Mouse (Mus musculus) kidney, embryonic 15.5 days (tissue): Measurements from ENCODE around the gene Tctex1d2. TPM values are rescaled to one million over a fixed set of nuclear protein-coding genes. Genes with fewer than 3 reads are reported as not detected.
"Not testable (repeated sequence)": the region's sequence is repeated elsewhere in the genome, so short reads cannot be mapped to it uniquely, and the experiment has no call there.

Experiments
- ATAC-seq: fragments of 200-750 bp; cut with Nextera tagmentation; replicated peaks from 2 replicates; pipeline ENCODE4 v1.8.0; 2017; ENCODE audit warnings: moderate TSS enrichment; ENCODE audit not compliant: low FRiP score
- H3K27ac ChIP-seq: fragments of 300-500 bp; sonication (generic); 2 replicates; pipeline ENCODE4 v1.5.1; 2015; ENCODE audit warnings: mild to moderate bottlenecking, inconsistent platforms
- H3K27me3 ChIP-seq: fragments of 300-500 bp; sonication (generic); 2 replicates; pipeline ENCODE4 v1.6.1; 2015; ENCODE audit warnings: inconsistent platforms
- H3K36me3 ChIP-seq: fragments of 300-500 bp; sonication (generic); 2 replicates; pipeline ENCODE4 v1.6.1; 2015; ENCODE audit warnings: inconsistent platforms
- H3K4me1 ChIP-seq: fragments of 300-500 bp; sonication (generic); 2 replicates; pipeline ENCODE4 v1.6.1; 2015; ENCODE audit warnings: inconsistent platforms
- H3K4me2 ChIP-seq: fragments of 300-500 bp; sonication (generic); 2 replicates; pipeline ENCODE4 v1.6.1; 2015; ENCODE audit warnings: moderate library complexity, mild to moderate bottlenecking, inconsistent platforms
- H3K4me3 ChIP-seq: fragments of 300-500 bp; sonication (generic); replicated peaks from 2 replicates; pipeline ENCODE4 v1.5.1; 2015; ENCODE audit warnings: mild to moderate bottlenecking, inconsistent platforms
- H3K9ac ChIP-seq: fragments of 300-500 bp; sonication (generic); 2 replicates; pipeline ENCODE4 v1.6.1; 2015; ENCODE audit warnings: mild to moderate bottlenecking, inconsistent platforms
- H3K9me3 ChIP-seq: fragments of 300-500 bp; sonication (generic); replicated peaks from 2 replicates; pipeline ENCODE4 v1.6.1; 2016; ENCODE audit warnings: inconsistent platforms
- WGBS: fragments of 180-500 bp; shearing (Covaris S2); methylation state at CpG from one replicate; pipeline ENCODE4 v1.1.7; 2015; ENCODE audit warnings: mixed read lengths; 5-methylcytosine and 5-hydroxymethylcytosine counted together
- polyA plus RNA-seq: library from polyadenylated mRNA; unstranded; fragments of >200 nt; fragmentation: Nextera tagmentation; extraction: Ambion mirVana; gene quantifications from 2 replicates; pipeline ENCODE4 v1.2.1, GENCODE M21; 2015

Gene Tctex1d2
- polyA plus RNA-seq, 1 experiment from 2014 or later, result 33.6 TPM

- Histone ChIP-seq H3K9ac (no peak overlapping the region), H3K4me1 (peaks cover 14% of the 10 kb centered on the region), H3K27me3 (no peaks in the 10 kb centered on the region), H3K36me3 (no peaks in the 10 kb centered on the region), H3K4me3 (no peak overlapping the region), H3K4me2 (no peak overlapping the region), H3K9me3 (no peaks in the 10 kb centered on the region), H3K27ac (no peak overlapping the region)
- 60% methylated on average over 6 of the region's 6 CpGs for WGBS
- ATAC-seq, result no peak
These were observed 14.6 kb downstream of the Tctex1d2 start for GRCm38 (mm10) chr16:32434066-32434465.

GRCm38 (mm10) chr16:32434691-32435090 lies 15.2 kb downstream of the Tctex1d2 start:
- Histone ChIP-seq H3K27ac (no peak overlapping the region), H3K36me3 (no peaks in the 10 kb centered on the region), H3K4me3 (no peak overlapping the region), H3K27me3 (no peaks in the 10 kb centered on the region), H3K4me2 (no peak overlapping the region), H3K9me3 (no peaks in the 10 kb centered on the region), H3K9ac (no peak overlapping the region), H3K4me1 (peaks cover 11% of the 10 kb centered on the region)
- no peak for ATAC-seq

- ATAC-seq, result no peak
- Histone ChIP-seq H3K4me3 (no peak overlapping the region), H3K27ac (no peak overlapping the region), H3K9ac (no peak overlapping the region), H3K4me1 (peaks cover 3% of the 10 kb centered on the region), H3K36me3 (peaks cover 3% of the 10 kb centered on the region; the same call in 1 of the 2 replicates), H3K4me2 (no peak overlapping the region), H3K9me3 (no peaks in the 10 kb centered on the region), H3K27me3 (no peaks in the 10 kb centered on the region)
- 75% methylated on average over 1 of the region's 1 CpGs for WGBS
These were observed 17.2 kb downstream of the Tctex1d2 start for GRCm38 (mm10) chr16:32436657-32437056.

GRCm38 (mm10) chr16:32437266-32437665 lies 17.8 kb downstream of the Tctex1d2 start:
- no peak overlapping the region for H3K4me2 ChIP-seq
- H3K9ac ChIP-seq, result no peak overlapping the region
- H3K27ac ChIP-seq, result no peak overlapping the region
- H3K9me3 ChIP-seq, result no peaks in the 10 kb centered on the region
- peaks cover 3% of the 10 kb centered on the region; the same call in 1 of the 2 replicates for H3K36me3 ChIP-seq
- 94% methylated on average over 1 of the region's 1 CpGs for WGBS
- no peaks in the 10 kb centered on the region for H3K27me3 ChIP-seq
- no peaks in the 10 kb centered on the region for H3K4me1 ChIP-seq
- ATAC-seq, result no peak
- no peak overlapping the region for H3K4me3 ChIP-seq

GRCm38 (mm10) chr16:32441432-32441831 lies 21.9 kb downstream of the Tctex1d2 start:
- Histone ChIP-seq H3K4me1 (no peaks in the 10 kb centered on the region), H3K36me3 (peaks cover 3% of the 10 kb centered on the region; the same call in 1 of the 2 replicates), H3K27me3 (no peaks in the 10 kb centered on the region), H3K9ac (no peak overlapping the region), H3K4me3 (no peak overlapping the region), H3K4me2 (no peak overlapping the region), H3K27ac (no peak overlapping the region), H3K9me3 (no peaks in the 10 kb centered on the region)
- no peak for ATAC-seq
- WGBS, result 86% methylated on average over 3 of the region's 3 CpGs

GRCm38 (mm10) chr16:32444615-32445014 lies 25.1 kb downstream of the Tctex1d2 start:
- 90% methylated on average over 3 of the region's 3 CpGs for WGBS

GRCm38 (mm10) chr16:32445558-32445957 lies 26.1 kb downstream of the Tctex1d2 start:
- no peaks in the 10 kb centered on the region for H3K27me3 ChIP-seq
- no peaks in the 10 kb centered on the region for H3K36me3 ChIP-seq
- H3K9ac ChIP-seq, result no peak overlapping the region
- 89% methylated on average over 1 of the region's 1 CpGs for WGBS
- H3K9me3 ChIP-seq, result no peaks in the 10 kb centered on the region
- no peaks in the 10 kb centered on the region for H3K4me1 ChIP-seq
- no peak for ATAC-seq
- no peak overlapping the region for H3K27ac ChIP-seq
- no peak overlapping the region for H3K4me2 ChIP-seq
- no peak overlapping the region for H3K4me3 ChIP-seq

More at GRCm38 (mm10) chr16:32444615-32445014, 25.1 kb downstream of the Tctex1d2 start:
- H3K4me1 ChIP-seq, H3K27me3 ChIP-seq, H3K9me3 ChIP-seq, H3K9ac ChIP-seq, H3K4me2 ChIP-seq, H3K27ac ChIP-seq, H3K4me3 ChIP-seq, ATAC-seq, H3K36me3 ChIP-seq: not testable (repeated sequence)

- no peaks in the 10 kb centered on the region for H3K4me1 ChIP-seq
- H3K36me3 ChIP-seq, result 0 out of 2 replicates have a peak, but pooled peaks cover under 1% of the 10 kb centered on the region
- H3K27ac ChIP-seq, result no peak overlapping the region
- no peak overlapping the region for H3K4me3 ChIP-seq
- no peak for ATAC-seq
- WGBS, result 80% methylated on average over 2 of the region's 2 CpGs
- no peaks in the 10 kb centered on the region for H3K27me3 ChIP-seq
- no peaks in the 10 kb centered on the region for H3K9me3 ChIP-seq
- H3K9ac ChIP-seq, result no peak overlapping the region
- H3K4me2 ChIP-seq, result no peak overlapping the region
These were observed 27.1 kb downstream of the Tctex1d2 start for GRCm38 (mm10) chr16:32446563-32447138.

GRCm38 (mm10) chr16:32449665-32450064 lies 30.2 kb downstream of the Tctex1d2 start:
- ATAC-seq, result no peak

GRCm38 (mm10) chr16:32450133-32450532 lies 30.6 kb downstream of the Tctex1d2 start:
- Histone ChIP-seq H3K36me3 (peaks cover 25% of the 10 kb centered on the region), H3K4me1 (no peaks in the 10 kb centered on the region), H3K4me3 (no peak overlapping the region), H3K9ac (no peak overlapping the region), H3K27me3 (no peaks in the 10 kb centered on the region), H3K27ac (no peak overlapping the region), H3K9me3 (no peaks in the 10 kb centered on the region), H3K4me2 (no peak overlapping the region)
- WGBS, result 82% methylated on average over 2 of the region's 2 CpGs
- ATAC-seq, result no peak

More at GRCm38 (mm10) chr16:32449665-32450064, 30.2 kb downstream of the Tctex1d2 start:
- WGBS, result 91% methylated on average over 3 of the region's 3 CpGs
- Histone ChIP-seq H3K27me3 (no peaks in the 10 kb centered on the region), H3K27ac (no peak overlapping the region), H3K4me3 (no peak overlapping the region), H3K9me3 (no peaks in the 10 kb centered on the region), H3K9ac (no peak overlapping the region), H3K36me3 (peaks cover 21% of the 10 kb centered on the region), H3K4me1 (no peaks in the 10 kb centered on the region), H3K4me2 (no peak overlapping the region)

GRCm38 (mm10) chr16:32453102-32453501 lies 33.6 kb downstream of the Tctex1d2 start:
- no peak for ATAC-seq
- no peaks in the 10 kb centered on the region for H3K4me1 ChIP-seq
- peaks cover 44% of the 10 kb centered on the region for H3K36me3 ChIP-seq
- WGBS, result 91% methylated on average over 8 of the region's 8 CpGs
- no peak overlapping the region for H3K4me2 ChIP-seq
- H3K9ac ChIP-seq, result no peak overlapping the region
- H3K27ac ChIP-seq, result no peak overlapping the region
- no peak overlapping the region for H3K4me3 ChIP-seq
- H3K27me3 ChIP-seq, result no peaks in the 10 kb centered on the region
- H3K9me3 ChIP-seq, result no peaks in the 10 kb centered on the region

- no peak overlapping the region for H3K9ac ChIP-seq
- H3K36me3 ChIP-seq, result peaks cover 44% of the 10 kb centered on the region
- ATAC-seq, result no peak
- no peak overlapping the region for H3K4me3 ChIP-seq
- no peak overlapping the region for H3K27ac ChIP-seq
- no peak overlapping the region for H3K4me2 ChIP-seq
- no peaks in the 10 kb centered on the region for H3K4me1 ChIP-seq
- WGBS, result 90% methylated on average over 5 of the region's 5 CpGs
- no peaks in the 10 kb centered on the region for H3K27me3 ChIP-seq
- no peaks in the 10 kb centered on the region for H3K9me3 ChIP-seq
These were observed 35.1 kb downstream of the Tctex1d2 start for GRCm38 (mm10) chr16:32454646-32455045.

- no peak overlapping the region for H3K27ac ChIP-seq
- no peaks in the 10 kb centered on the region for H3K4me1 ChIP-seq
- no peak for ATAC-seq
- H3K9ac ChIP-seq, result no peak overlapping the region
- no peaks in the 10 kb centered on the region for H3K9me3 ChIP-seq
- no peaks in the 10 kb centered on the region for H3K27me3 ChIP-seq
- no peak overlapping the region for H3K4me2 ChIP-seq
- peaks cover 44% of the 10 kb centered on the region for H3K36me3 ChIP-seq
- H3K4me3 ChIP-seq, result no peak overlapping the region
These were observed 36.6 kb downstream of the Tctex1d2 start for GRCm38 (mm10) chr16:32456086-32456485.
